Mouse (Mus musculus) intestine, embryonic 15.5 days (tissue): ENCODE results near the gene Bmp4. TPM values are rescaled to one million over a fixed set of nuclear protein-coding genes. Genes with fewer than 3 reads are reported as not detected.

ENCODE experiments used
- ATAC-seq: fragments of 200-750 bp; cut with Nextera tagmentation; 2 replicates; pipeline ENCODE4 v1.8.0; 2017; ENCODE audit warnings: moderate TSS enrichment, moderate library complexity
- H3K27ac ChIP-seq: fragments of 300-500 bp; sonication (generic); 2 replicates; pipeline ENCODE4 v1.5.1; 2015; ENCODE audit warnings: mild to moderate bottlenecking, inconsistent platforms
- H3K27me3 ChIP-seq: fragments of 300-500 bp; sonication (generic); replicated peaks from 2 replicates; pipeline ENCODE4 v1.6.1; 2015; ENCODE audit warnings: inconsistent platforms
- H3K36me3 ChIP-seq: fragments of 300-500 bp; sonication (generic); 2 replicates; pipeline ENCODE4 v1.6.1; 2015; ENCODE audit warnings: inconsistent platforms
- H3K4me1 ChIP-seq: fragments of 300-500 bp; sonication (generic); replicated peaks from 2 replicates; pipeline ENCODE4 v1.6.1; 2015; ENCODE audit warnings: inconsistent platforms
- H3K4me2 ChIP-seq: fragments of 300-500 bp; sonication (generic); replicated peaks from 2 replicates; pipeline ENCODE4 v1.6.1; 2015; ENCODE audit warnings: mild to moderate bottlenecking, inconsistent platforms
- H3K4me3 ChIP-seq: fragments of 300-500 bp; sonication (generic); replicated peaks from 2 replicates; pipeline ENCODE4 v1.5.1; 2015; ENCODE audit warnings: inconsistent platforms
- H3K9ac ChIP-seq: fragments of 300-500 bp; sonication (generic); 2 replicates; pipeline ENCODE4 v1.6.1; 2015; ENCODE audit warnings: inconsistent platforms
- H3K9me3 ChIP-seq: fragments of 300-500 bp; sonication (generic); 2 replicates; pipeline ENCODE4 v1.6.1; 2016; ENCODE audit warnings: inconsistent platforms
- WGBS: fragments of 180-500 bp; shearing (Covaris S2); methylation state at CpG from one replicate; pipeline ENCODE4 v1.1.7; 2015; 5-methylcytosine and 5-hydroxymethylcytosine counted together
- polyA plus RNA-seq: library from polyadenylated mRNA; unstranded; fragments of >200 nt; fragmentation: Nextera tagmentation; extraction: Ambion mirVana; gene quantifications from 2 replicates; pipeline ENCODE4 v1.2.1, GENCODE M21; 2015

Bmp4 gene
- polyA plus RNA-seq, 1 experiment from 2014 or later, result 65.6 TPM

GRCm38 (mm10) chr14:46381457-46381856, 9.0 kb downstream of the Bmp4 start:
- no peak for ATAC-seq
- H3K27me3 ChIP-seq, result peaks cover 7% of the 10 kb centered on the region; the same call in 1 of the 2 replicates
- H3K4me3 ChIP-seq, result no peak overlapping the region
- WGBS, result 57% methylated on average over 6 of the region's 6 CpGs
- H3K9me3 ChIP-seq, result no peaks in the 10 kb centered on the region
- H3K4me2 ChIP-seq, result no peak overlapping the region
- H3K4me1 ChIP-seq, result peaks cover 6% of the 10 kb centered on the region
- peaks cover 3% of the 10 kb centered on the region; the same call in 1 of the 2 replicates for H3K36me3 ChIP-seq
- no peak overlapping the region for H3K9ac ChIP-seq
- no peak overlapping the region for H3K27ac ChIP-seq

- Histone ChIP-seq H3K27me3 (peaks cover 4% of the 10 kb centered on the region; the same call in 1 of the 2 replicates), H3K27ac (no peak overlapping the region), H3K4me3 (peak overlapping the region; percentile 13; the same call in 1 of the 2 replicates), H3K9me3 (no peaks in the 10 kb centered on the region), H3K4me1 (peaks cover 6% of the 10 kb centered on the region), H3K9ac (no peak overlapping the region), H3K36me3 (peaks cover 3% of the 10 kb centered on the region; the same call in 1 of the 2 replicates), H3K4me2 (peak overlapping the region; percentile 58)
- ATAC-seq, result peak; percentile 66; the same call in 1 of the 2 replicates
- 22% methylated on average over 31 of the region's 31 CpGs for WGBS
Measured at GRCm38 (mm10) chr14:46380286-46380721, 10.2 kb downstream of the Bmp4 start.

GRCm38 (mm10) chr14:46379285-46379684, 11.2 kb downstream of the Bmp4 start, which contains the start of gene Gm15217:
Gene Gm15217, plus strand, starts transcription at chr14:46379414.
- Histone ChIP-seq H3K4me3 (0 out of 2 replicates have a peak within 1 kb of the TSS, but pooled peaks have one; percentile 13), H3K36me3 (peaks cover 3% of the 10 kb centered on the region; the same call in 1 of the 2 replicates), H3K4me2 (peak within 1 kb of the TSS; percentile 58), H3K9me3 (no peaks in the 10 kb centered on the region), H3K4me1 (peaks cover 6% of the 10 kb centered on the region), H3K27me3 (0 out of 2 replicates have a peak, but pooled peaks cover 4% of the 10 kb centered on the region), H3K9ac (no peak within 1 kb of the TSS), H3K27ac (no peak within 1 kb of the TSS)
- ATAC-seq, result no peak
- WGBS, result 73% methylated on average over 12 of the region's 12 CpGs

- Histone ChIP-seq H3K36me3 (no peaks in the 10 kb centered on the region), H3K27me3 (no peaks in the 10 kb centered on the region), H3K4me3 (no peak overlapping the region), H3K4me1 (peaks cover 4% of the 10 kb centered on the region; the same call in 1 of the 2 replicates), H3K9ac (no peak overlapping the region), H3K27ac (no peak overlapping the region), H3K9me3 (no peaks in the 10 kb centered on the region), H3K4me2 (no peak overlapping the region)
- no peak for ATAC-seq
- WGBS, result 73% methylated on average over 5 of the region's 5 CpGs
Measured at GRCm38 (mm10) chr14:46375796-46376195, 14.7 kb downstream of the Bmp4 start.

GRCm38 (mm10) chr14:46372452-46372851, 18.0 kb downstream of the Bmp4 start:
- no peak for ATAC-seq
- 30% methylated on average over 9 of the region's 9 CpGs for WGBS
- H3K36me3 ChIP-seq, result no peaks in the 10 kb centered on the region
- no peaks in the 10 kb centered on the region for H3K27me3 ChIP-seq
- no peak overlapping the region for H3K4me2 ChIP-seq
- H3K9ac ChIP-seq, result no peak overlapping the region
- H3K9me3 ChIP-seq, result no peaks in the 10 kb centered on the region
- H3K4me1 ChIP-seq, result no peaks in the 10 kb centered on the region
- no peak overlapping the region for H3K4me3 ChIP-seq
- no peak overlapping the region for H3K27ac ChIP-seq

- no peak overlapping the region for H3K27ac ChIP-seq
- no peak for ATAC-seq
- WGBS, result 46% methylated on average over 10 of the region's 10 CpGs
Measured at GRCm38 (mm10) chr14:46363209-46363608, 27.3 kb downstream of the Bmp4 start.

GRCm38 (mm10) chr14:46357696-46358095, 32.8 kb downstream of the Bmp4 start:
- 66% methylated on average over 8 of the region's 8 CpGs for WGBS
- ATAC-seq, result no peak

More at GRCm38 (mm10) chr14:46363209-46363608, 27.3 kb downstream of the Bmp4 start:
- H3K9ac ChIP-seq, result no peak overlapping the region
- H3K36me3 ChIP-seq, result no peaks in the 10 kb centered on the region
- no peak overlapping the region for H3K4me3 ChIP-seq
- H3K9me3 ChIP-seq, result no peaks in the 10 kb centered on the region
- no peaks in the 10 kb centered on the region for H3K27me3 ChIP-seq
- no peak overlapping the region for H3K4me2 ChIP-seq
- no peaks in the 10 kb centered on the region for H3K4me1 ChIP-seq

GRCm38 (mm10) chr14:46357286-46357685, 33.2 kb downstream of the Bmp4 start:
- Histone ChIP-seq H3K9me3 (no peaks in the 10 kb centered on the region), H3K27ac (no peak overlapping the region), H3K9ac (no peak overlapping the region), H3K4me1 (no peaks in the 10 kb centered on the region), H3K4me2 (no peak overlapping the region), H3K36me3 (no peaks in the 10 kb centered on the region), H3K4me3 (no peak overlapping the region), H3K27me3 (no peaks in the 10 kb centered on the region)
- ATAC-seq, result no peak
- WGBS, result 67% methylated on average over 7 of the region's 7 CpGs

More at GRCm38 (mm10) chr14:46357696-46358095, 32.8 kb downstream of the Bmp4 start:
- no peak overlapping the region for H3K4me2 ChIP-seq
- H3K27ac ChIP-seq, result no peak overlapping the region
- no peaks in the 10 kb centered on the region for H3K36me3 ChIP-seq
- no peaks in the 10 kb centered on the region for H3K4me1 ChIP-seq
- H3K4me3 ChIP-seq, result no peak overlapping the region
- H3K27me3 ChIP-seq, result no peaks in the 10 kb centered on the region
- no peak overlapping the region for H3K9ac ChIP-seq
- H3K9me3 ChIP-seq, result no peaks in the 10 kb centered on the region

- Histone ChIP-seq H3K9ac (no peak overlapping the region), H3K27ac (no peak overlapping the region), H3K9me3 (no peaks in the 10 kb centered on the region), H3K4me2 (no peak overlapping the region), H3K4me3 (no peak overlapping the region), H3K36me3 (no peaks in the 10 kb centered on the region), H3K27me3 (no peaks in the 10 kb centered on the region), H3K4me1 (no peaks in the 10 kb centered on the region)
- ATAC-seq, result no peak
Measured at GRCm38 (mm10) chr14:46344750-46345149, 45.7 kb downstream of the Bmp4 start.

- H3K4me1 ChIP-seq, result no peaks in the 10 kb centered on the region
- 74% methylated on average over 11 of the region's 11 CpGs for WGBS
- ATAC-seq, result no peak
- no peaks in the 10 kb centered on the region for H3K36me3 ChIP-seq
- no peak overlapping the region for H3K9ac ChIP-seq
- no peak overlapping the region for H3K4me2 ChIP-seq
- H3K27ac ChIP-seq, result no peak overlapping the region
- no peak overlapping the region for H3K4me3 ChIP-seq
- no peaks in the 10 kb centered on the region for H3K27me3 ChIP-seq
- H3K9me3 ChIP-seq, result no peaks in the 10 kb centered on the region
Measured at GRCm38 (mm10) chr14:46338801-46339200, 51.7 kb downstream of the Bmp4 start.

Other genes starting within 250 kb of the Bmp4 start
- 0.23 and 0.24 TPM in 2 replicates for gene Gm15217, start 11.3 kb downstream of the Bmp4 start, polyA plus RNA-seq